Comparison of ENCODE assay signal across 8 mouse cellular contexts in genomic region chr13:84349001-84349720, GRCm38 (mm10).
A peak's percentile ranks its signal among the peaks of the same experiment; 100 is the strongest.
DNase-seq lines count a peak whose midpoint lies in the region; ATAC-seq and TF ChIP-seq lines count a peak whose summit lies in the region.

No protein-coding gene starts in this region.

- H3K9ac ChIP-seq in forebrain, embryonic 12.5 days: peak overlapping the region; percentile 76
- peak overlapping the region; percentile 84 for H3K9ac ChIP-seq in hindbrain, postnatal 0 days (replicated peaks; ENCODE audit: low read length)

- H3K9me3 ChIP-seq in E14TG2a.4 (ENCODE audit: low read length): no peaks in the 10 kb centered on the region
- no peaks in the 10 kb centered on the region for H3K9me3 ChIP-seq in forebrain, embryonic 12.5 days
- no peaks in the 10 kb centered on the region for H3K9me3 ChIP-seq in hindbrain, postnatal 0 days (ENCODE audit: low read length)

- H3K4me1 ChIP-seq in E14TG2a.4 (replicated peaks; ENCODE audit: low read depth, low read length): peaks cover 40% of the 10 kb centered on the region
- peaks cover 3% of the 10 kb centered on the region; the same call in 1 of the 2 replicates for H3K4me1 ChIP-seq in bone marrow macrophage, adult 2 months (ENCODE audit: control insufficient read depth, insufficient read depth, low read length)
- H3K4me1 ChIP-seq in forebrain, embryonic 12.5 days: peaks cover 41% of the 10 kb centered on the region
- peaks cover 26% of the 10 kb centered on the region; the same call in 1 of the 2 replicates for H3K4me1 ChIP-seq in hindbrain, postnatal 0 days (ENCODE audit: insufficient read depth, low read length)

- H3K36me3 ChIP-seq in E14TG2a.4 (ENCODE audit: insufficient read depth, low read length): no peaks in the 10 kb centered on the region
- H3K36me3 ChIP-seq in forebrain, embryonic 12.5 days (replicated peaks): no peaks in the 10 kb centered on the region
- H3K36me3 ChIP-seq in hindbrain, postnatal 0 days (ENCODE audit: insufficient read depth, low read length): no peaks in the 10 kb centered on the region
- H3K36me3 ChIP-seq in splenic B cell, adult 2 months (ENCODE audit: control insufficient read depth, insufficient read depth, low read length, poor library complexity, severe bottlenecking): no peaks in the 10 kb centered on the region

- no peak overlapping the region for H3K27ac ChIP-seq in bone marrow macrophage, adult 2 months (ENCODE audit: insufficient read depth, low read depth, low read length)
- H3K27ac ChIP-seq in forebrain, embryonic 12.5 days: peak overlapping the region; percentile 98
- peak overlapping the region; percentile 98 for H3K27ac ChIP-seq in hindbrain, postnatal 0 days
- peak overlapping the region; percentile 98 for H3K27ac ChIP-seq in left cerebral cortex, adult 2 months

- no peak for TF ChIP-seq POLR2A in bone marrow macrophage, adult 2 months (IDR thresholded peaks at IDR 0.05; ENCODE audit: borderline replicate concordance, low read depth, low read length)

- peak; percentile 85 for DNase-seq in hindbrain, postnatal 0 days (ENCODE audit: low spot score)
- peak; percentile 55 to 67 for DNase-seq in left cerebral cortex, adult 2 months (ENCODE audit: extremely low spot score in 1 of 2, low spot score in 2 of 2)
- peak; percentile 9 for DNase-seq in splenic B cell, adult 2 months (ENCODE audit: low read depth, low spot score)
- DNase-seq in urinary bladder, adult 18-20 months (ENCODE audit: low spot score in 2 of 2): no peak

- peaks cover 28% of the 10 kb centered on the region for H3K27me3 ChIP-seq in E14TG2a.4 (ENCODE audit: insufficient read depth, low read length)
- H3K27me3 ChIP-seq in forebrain, embryonic 12.5 days: no peaks in the 10 kb centered on the region
- H3K27me3 ChIP-seq in hindbrain, postnatal 0 days (ENCODE audit: insufficient read depth, low read length): no peaks in the 10 kb centered on the region
- peaks cover 2% of the 10 kb centered on the region for H3K27me3 ChIP-seq in splenic B cell, adult 2 months (ENCODE audit: control insufficient read depth, insufficient read depth, low read length, poor library complexity, severe bottlenecking)

- H3K4me3 ChIP-seq in E14TG2a.4 (replicated peaks; ENCODE audit: low read length): peak overlapping the region; percentile 74
- peak overlapping the region; percentile 58 for H3K4me3 ChIP-seq in bone marrow macrophage, adult 2 months (ENCODE audit: insufficient read depth, low read length)
- peak overlapping the region; percentile 45 for H3K4me3 ChIP-seq in forebrain, embryonic 12.5 days (replicated peaks)
- peak overlapping the region; percentile 50 for H3K4me3 ChIP-seq in hindbrain, postnatal 0 days (ENCODE audit: low read length)
- peak overlapping the region; percentile 57 for H3K4me3 ChIP-seq in left cerebral cortex, adult 2 months

- TF ChIP-seq CTCF in E14TG2a.4 (conservative IDR thresholded peaks at IDR 0.05; ENCODE audit: low read length): no peak
- no peak for TF ChIP-seq CTCF in bone marrow macrophage, adult 2 months (IDR thresholded peaks at IDR 0.05; ENCODE audit: low read depth, low read length)
- TF ChIP-seq CTCF in hindbrain, postnatal 0 days (IDR thresholded peaks at IDR 0.05; ENCODE audit: low read depth): no peak
- no peak for TF ChIP-seq CTCF in left cerebral cortex, adult 2 months (IDR thresholded peaks at IDR 0.05)

- ATAC-seq in forebrain, embryonic 12.5 days (ENCODE audit: low FRiP score): no peak
- no peak for ATAC-seq in hindbrain, postnatal 0 days
- ATAC-seq in megakaryocyte, adult 5-6 weeks (ENCODE audit: poor library complexity, severe bottlenecking): peak; percentile 38

- peak overlapping the region; percentile 64 for H3K4me2 ChIP-seq in forebrain, embryonic 12.5 days
- H3K4me2 ChIP-seq in hindbrain, postnatal 0 days (ENCODE audit: low read depth, low read length): peak overlapping the region; percentile 95

- under 1% methylated on average over 23 of the region's 23 CpGs for WGBS in forebrain, embryonic 12.5 days
- WGBS in hindbrain, postnatal 0 days: under 1% methylated on average over 23 of the region's 23 CpGs

- intact Hi-C loops in left cerebral cortex, adult 2 months (cut with DNase I): loop anchor here (2.0 to 10.0 kb wide), 6 partner anchors 98 to 824 kb away; no protein-coding TSS in a partner anchor

Comparison
In these comparisons a context has a peak if more than half of its experiments do, and no peak if none do; other contexts are left out.
1. DNase-seq: peak in hindbrain, postnatal 0 days (single experiment), left cerebral cortex, adult 2 months (2 of 2) and splenic B cell, adult 2 months (single experiment); none in urinary bladder, adult 18-20 months (0 of 2).
2. Peak in every context shown above with its lines, with median percentiles within 50 percentile points of each other: H3K4me3 ChIP-seq.